In the genomic region with DNA sequence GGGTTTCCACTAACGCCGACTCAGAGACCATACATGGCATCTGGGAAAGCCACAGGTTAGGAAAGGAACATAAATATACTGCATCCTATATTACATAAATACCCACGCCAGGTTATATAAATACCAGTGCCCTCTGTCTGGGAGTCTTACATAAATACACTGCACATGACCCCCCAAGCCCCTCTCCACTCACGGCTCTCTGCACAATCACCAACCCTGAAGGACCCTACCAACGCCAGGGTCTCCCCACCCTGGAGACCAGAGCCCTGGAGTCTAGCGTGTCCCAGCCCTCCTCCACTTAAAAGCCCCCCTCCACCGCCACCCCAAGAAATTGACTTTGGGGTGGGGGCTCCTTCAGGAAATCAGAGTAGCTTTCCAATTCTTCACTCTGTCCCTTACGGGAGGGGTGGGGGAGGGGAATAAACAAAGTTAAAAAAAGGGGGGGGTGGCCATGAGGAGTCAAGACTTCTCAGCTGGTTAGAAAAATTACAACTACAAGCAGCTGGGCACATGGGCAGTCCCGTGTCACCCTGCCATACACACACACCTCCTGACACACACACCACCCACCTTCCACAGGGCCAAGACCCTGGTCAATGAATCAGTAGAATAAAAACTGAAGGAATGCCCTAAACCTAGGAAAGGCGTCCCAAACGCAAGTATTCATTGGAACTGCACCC, we compare ENCODE assay signal across 7 mouse cellular contexts. TPM values are rescaled to one million over a fixed set of nuclear protein-coding genes. Genes with fewer than 3 reads are reported as not detected.
DNase-seq lines count a peak whose midpoint lies in the region; ATAC-seq and TF ChIP-seq lines count a peak whose summit lies in the region.

No protein-coding gene starts in this region.

- H3K36me3 ChIP-seq in embryonic facial prominence, embryonic 15.5 days: peaks cover 28% of the 10 kb centered on the region
- H3K36me3 ChIP-seq in intestine, embryonic 16.5 days (ENCODE audit: control insufficient read depth, insufficient read depth, low read length): 0 out of 2 replicates have a peak, but pooled peaks cover 4% of the 10 kb centered on the region
- peaks cover 31% of the 10 kb centered on the region for H3K36me3 ChIP-seq in neural tube, embryonic 12.5 days

- ATAC-seq in embryonic facial prominence, embryonic 15.5 days (ENCODE audit: insufficient number of reproducible peaks, low FRiP score, low TSS enrichment, low read depth): 0 out of 2 replicates have a peak, but pooled peaks have one; percentile 8
- peak; percentile 10 for ATAC-seq in intestine, embryonic 16.5 days
- ATAC-seq in neural tube, embryonic 12.5 days (ENCODE audit: low FRiP score, low read depth): peak; percentile 51

- H3K4me3 ChIP-seq in lung, adult 2 months (replicated peaks; ENCODE audit: extremely low read depth, low read depth, low read length): peak overlapping the region; percentile 87
- peak overlapping the region; percentile 94 for H3K4me3 ChIP-seq in embryonic facial prominence, embryonic 15.5 days (replicated peaks)
- peak overlapping the region; percentile 87 for H3K4me3 ChIP-seq in intestine, embryonic 16.5 days (ENCODE audit: low read length)
- H3K4me3 ChIP-seq in neural tube, embryonic 12.5 days: peak overlapping the region; percentile 97

- H3K27ac ChIP-seq in embryonic facial prominence, embryonic 15.5 days (replicated peaks): peak overlapping the region; percentile 95
- peak overlapping the region; percentile 91 for H3K27ac ChIP-seq in intestine, embryonic 16.5 days (ENCODE audit: low read length)
- H3K27ac ChIP-seq in neural tube, embryonic 12.5 days: peak overlapping the region; percentile 97

- H3K9ac ChIP-seq in embryonic facial prominence, embryonic 15.5 days: peak overlapping the region; percentile 95
- peak overlapping the region; percentile 97 for H3K9ac ChIP-seq in intestine, embryonic 16.5 days (ENCODE audit: low read depth, low read length)
- H3K9ac ChIP-seq in neural tube, embryonic 12.5 days: peak overlapping the region; percentile 99

- H3K9me3 ChIP-seq in embryonic facial prominence, embryonic 15.5 days (replicated peaks): no peaks in the 10 kb centered on the region
- no peaks in the 10 kb centered on the region for H3K9me3 ChIP-seq in intestine, embryonic 16.5 days (ENCODE audit: control insufficient read depth, low read length)
- no peaks in the 10 kb centered on the region for H3K9me3 ChIP-seq in neural tube, embryonic 12.5 days

- peaks cover 42% of the 10 kb centered on the region for H3K4me1 ChIP-seq in lung, adult 2 months (ENCODE audit: control insufficient read depth, insufficient read depth, low read length)
- H3K4me1 ChIP-seq in embryonic facial prominence, embryonic 15.5 days: peaks cover 79% of the 10 kb centered on the region
- H3K4me1 ChIP-seq in intestine, embryonic 16.5 days (ENCODE audit: control insufficient read depth, insufficient read depth, low read length): peaks cover 31% of the 10 kb centered on the region
- peaks cover 58% of the 10 kb centered on the region for H3K4me1 ChIP-seq in neural tube, embryonic 12.5 days

- TF ChIP-seq POLR2A in lung, adult 2 months (IDR thresholded peaks at IDR 0.05; ENCODE audit: borderline replicate concordance, extremely low read depth, low read depth, low read length): no peak

- no peak for DNase-seq in lung, adult 2 months
- DNase-seq in lung, postnatal 36 days: no peak
- DNase-seq in gastrocnemius, postnatal 25 days: no peak
- DNase-seq in layer of hippocampus, postnatal 25 days (ENCODE audit: extremely low spot score in 1 of 2, low spot score in 1 of 2): no peak

- WGBS in lung, adult 2 months: 7% methylated on average over 11 of the region's 11 CpGs
- WGBS in embryonic facial prominence, embryonic 15.5 days: 11% methylated on average over 11 of the region's 11 CpGs
- 14% methylated on average over 11 of the region's 11 CpGs for WGBS in intestine, embryonic 16.5 days
- WGBS in neural tube, embryonic 12.5 days: 21% methylated on average over 11 of the region's 11 CpGs

- peak overlapping the region; percentile 68 for H3K4me2 ChIP-seq in embryonic facial prominence, embryonic 15.5 days (replicated peaks)
- peak overlapping the region; percentile 58 for H3K4me2 ChIP-seq in intestine, embryonic 16.5 days (ENCODE audit: low read depth, low read length)
- H3K4me2 ChIP-seq in neural tube, embryonic 12.5 days (replicated peaks): peak overlapping the region; percentile 81

- no peaks in the 10 kb centered on the region for H3K27me3 ChIP-seq in embryonic facial prominence, embryonic 15.5 days
- H3K27me3 ChIP-seq in intestine, embryonic 16.5 days (replicated peaks; ENCODE audit: control insufficient read depth, insufficient read depth, low read length): no peaks in the 10 kb centered on the region
- no peaks in the 10 kb centered on the region for H3K27me3 ChIP-seq in neural tube, embryonic 12.5 days (replicated peaks)

- no peak for TF ChIP-seq CTCF in lung, adult 2 months (IDR thresholded peaks at IDR 0.05; ENCODE audit: insufficient read depth, low read length)

RNA-seq across cellular contexts. Expression of a gene that starts 14.6 kb away (rescaled TPM):
- polyA plus RNA-seq in lung, adult 2 months (2012; rRNA removed): 90.8 and 109 TPM in 2 replicates
- polyA plus RNA-seq in embryonic facial prominence, embryonic 15.5 days (2015; fragmentation: Nextera tagmentation; extraction: Ambion mirVana): 113 and 117 TPM in 2 replicates
- polyA plus RNA-seq in intestine, embryonic 16.5 days (2015; fragmentation: Nextera tagmentation; extraction: Ambion mirVana): 28.9 and 30.8 TPM in 2 replicates
- 303 and 308 TPM in 2 replicates for polyA plus RNA-seq in neural tube, embryonic 12.5 days (2016; fragmentation: Nextera tagmentation; extraction: Ambion mirVana)
- total RNA-seq in gastrocnemius, postnatal 25 days (2021): 10 to 100 TPM; 43.1 to 43.9 TPM
- 100 to 1,000 TPM; 110 to 121 TPM for total RNA-seq in layer of hippocampus, postnatal 25 days (2021)

RNA-seq across cellular contexts. Expression of a gene that starts 37.4 kb away (rescaled TPM):
- 269 and 331 TPM in 2 replicates for polyA plus RNA-seq in lung, adult 2 months (2012; rRNA removed)
- 87.4 and 92.8 TPM in 2 replicates for polyA plus RNA-seq in embryonic facial prominence, embryonic 15.5 days (2015; fragmentation: Nextera tagmentation; extraction: Ambion mirVana)
- 43.6 and 46.4 TPM in 2 replicates for polyA plus RNA-seq in intestine, embryonic 16.5 days (2015; fragmentation: Nextera tagmentation; extraction: Ambion mirVana)
- 44.3 and 50.4 TPM in 2 replicates for polyA plus RNA-seq in neural tube, embryonic 12.5 days (2016; fragmentation: Nextera tagmentation; extraction: Ambion mirVana)
- 10 to 100 TPM; 28.4 to 30.4 TPM for total RNA-seq in gastrocnemius, postnatal 25 days (2021)
- total RNA-seq in layer of hippocampus, postnatal 25 days (2021): 10 to 100 TPM; 54.2 to 55.4 TPM
